Mouse (Mus musculus) C2C12 (cell line): Measurements from ENCODE around the gene Dgcr2.

Source experiments
- CTCF ChIP-seq: IDR thresholded peaks from one replicate; pipeline ENCODE4 v1.5.1; 2011; ENCODE audit not compliant: control insufficient read depth, insufficient read depth, insufficient read length
- MAX ChIP-seq: IDR thresholded peaks from one replicate; pipeline ENCODE4 v1.6.1; 2011; ENCODE audit warnings: mild to moderate bottlenecking, control low read depth
- MYOD1 ChIP-seq: IDR thresholded peaks from one replicate; pipeline ENCODE4 v1.6.1; 2011; ENCODE audit warnings: low read depth; ENCODE audit not compliant: control insufficient read depth, insufficient read length
- MYOG ChIP-seq: IDR thresholded peaks from one replicate; pipeline ENCODE4 v1.6.1; 2011; ENCODE audit not compliant: control insufficient read depth, insufficient read length; ENCODE audit errors: extremely low read depth
- USF1 ChIP-seq: IDR thresholded peaks from one replicate; pipeline ENCODE4 v1.6.1; 2011; ENCODE audit warnings: low read depth, mild to moderate bottlenecking, control low read depth, moderate library complexity

DNA sequence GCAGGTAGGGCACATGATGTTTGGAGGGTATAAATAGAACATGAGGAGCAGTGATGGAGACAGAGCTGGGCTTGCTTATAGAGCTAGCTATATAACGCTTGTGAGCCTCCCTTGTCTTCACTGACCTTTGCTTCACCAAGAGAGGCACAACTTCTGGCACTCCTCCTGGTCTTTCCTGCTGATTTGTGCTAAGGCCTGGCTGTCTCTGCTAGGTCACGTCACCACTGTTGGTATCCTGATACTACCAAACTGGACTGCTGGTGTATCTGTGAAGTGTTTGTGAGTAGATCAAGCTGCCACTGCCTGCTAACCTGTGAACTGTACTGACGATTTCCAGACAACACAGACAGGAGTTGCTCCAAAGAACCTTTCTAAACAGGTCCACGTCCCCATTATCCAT is 23.2 kb downstream of the Dgcr2 start:
- no peak for TF ChIP-seq USF1
- TF ChIP-seq MAX: no peak
- no peak for TF ChIP-seq CTCF
- TF ChIP-seq MYOG: no peak
- TF ChIP-seq MYOD1: no peak
